Mouse (Mus musculus): ENCODE results near the gene Gm13889. TPM values are rescaled to one million over a fixed set of nuclear protein-coding genes. Genes with fewer than 3 reads are reported as not detected.

Gm13889 gene
- total and polyA plus RNA-seq, 3 experiments: 0.07 TPM; not detected in 2

- Histone ChIP-seq H3K36me3 (replicated peaks) (no peaks in the 10 kb centered on the region), H3K27me3 (ENCODE audit: insufficient read depth, low read length) (peaks cover 2% of the 10 kb centered on the region; the same call in 1 of the 2 replicates), H3K4me1 (ENCODE audit: insufficient read depth, low read depth, low read length) (no peaks in the 10 kb centered on the region), H3K4me3 (ENCODE audit: low read depth, low read length) (no peak overlapping the region), H3K9me3 (replicated peaks) (peaks cover 13% of the 10 kb centered on the region)
- TF ChIP-seq GATA1 (IDR thresholded peaks at IDR 0.05; ENCODE audit: borderline replicate concordance, low read length): no peak
- no peak for TF ChIP-seq CTCF (IDR thresholded peaks at IDR 0.05; ENCODE audit: low read depth, low read length)
- TF ChIP-seq POLR2AphosphoS5 (IDR thresholded peaks at IDR 0.05; ENCODE audit: insufficient replicate concordance, low read depth, low read length): no peak
- no peak for TF ChIP-seq TAL1 (conservative IDR thresholded peaks at IDR 0.05; ENCODE audit: low read depth, low read length)
- TF ChIP-seq GATA2 (IDR thresholded peaks at IDR 0.05; ENCODE audit: borderline replicate concordance, low read depth, low read length): no peak
- DNase-seq (ENCODE audit: low spot score) (no peak), ATAC-seq (ENCODE audit: extremely low read depth, insufficient number of reproducible peaks, low FRiP score, poor library complexity, severe bottlenecking) (no peak)
These were observed 3.3 kb downstream of the Gm13889 start for GRCm38 (mm10) chr2:93953726-93954125.

GRCm38 (mm10) chr2:93946976-93947375 is 10.0 kb downstream of the Gm13889 start:
- no peak for DNase-seq (ENCODE audit: low spot score)
- TF ChIP-seq GATA2 (IDR thresholded peaks at IDR 0.05; ENCODE audit: borderline replicate concordance, low read depth, low read length) (no peak), TAL1 (conservative IDR thresholded peaks at IDR 0.05; ENCODE audit: low read depth, low read length) (no peak), CTCF (IDR thresholded peaks at IDR 0.05; ENCODE audit: low read depth, low read length) (no peak), GATA1 (IDR thresholded peaks at IDR 0.05; ENCODE audit: borderline replicate concordance, low read length) (no peak), POLR2AphosphoS5 (IDR thresholded peaks at IDR 0.05; ENCODE audit: insufficient replicate concordance, low read depth, low read length) (no peak)
- no peaks in the 10 kb centered on the region for H3K36me3 ChIP-seq (replicated peaks)
- H3K27me3 ChIP-seq (ENCODE audit: insufficient read depth, low read length): no peaks in the 10 kb centered on the region; the same call in 1 of the 2 replicates
- no peak overlapping the region for H3K4me3 ChIP-seq (ENCODE audit: low read depth, low read length)
- no peaks in the 10 kb centered on the region for H3K4me1 ChIP-seq (ENCODE audit: insufficient read depth, low read depth, low read length)
- no peak for ATAC-seq (ENCODE audit: extremely low read depth, insufficient number of reproducible peaks, low FRiP score, poor library complexity, severe bottlenecking)
- H3K9me3 ChIP-seq (replicated peaks): no peaks in the 10 kb centered on the region

- DNase-seq (ENCODE audit: low spot score): no peak
- Histone ChIP-seq H3K27me3 (ENCODE audit: insufficient read depth, low read length) (peaks cover 8% of the 10 kb centered on the region), H3K9me3 (replicated peaks) (no peaks in the 10 kb centered on the region), H3K36me3 (replicated peaks) (no peaks in the 10 kb centered on the region), H3K4me1 (ENCODE audit: insufficient read depth, low read depth, low read length) (no peaks in the 10 kb centered on the region), H3K4me3 (ENCODE audit: low read depth, low read length) (no peak overlapping the region)
- no peak for ATAC-seq (ENCODE audit: extremely low read depth, insufficient number of reproducible peaks, low FRiP score, poor library complexity, severe bottlenecking)
- TF ChIP-seq POLR2AphosphoS5 (IDR thresholded peaks at IDR 0.05; ENCODE audit: insufficient replicate concordance, low read depth, low read length): no peak
- TF ChIP-seq GATA1 (IDR thresholded peaks at IDR 0.05; ENCODE audit: borderline replicate concordance, low read length): no peak
- TF ChIP-seq CTCF (IDR thresholded peaks at IDR 0.05; ENCODE audit: low read depth, low read length): no peak
These were observed 12.1 kb downstream of the Gm13889 start for GRCm38 (mm10) chr2:93944855-93945254.

- H3K9me3 ChIP-seq (replicated peaks): no peaks in the 10 kb centered on the region
- H3K36me3 ChIP-seq (replicated peaks): no peaks in the 10 kb centered on the region
- TF ChIP-seq TAL1 (conservative IDR thresholded peaks at IDR 0.05; ENCODE audit: low read depth, low read length): no peak
- no peak for TF ChIP-seq POLR2AphosphoS5 (IDR thresholded peaks at IDR 0.05; ENCODE audit: insufficient replicate concordance, low read depth, low read length)
- TF ChIP-seq GATA1 (IDR thresholded peaks at IDR 0.05; ENCODE audit: borderline replicate concordance, low read length): no peak
- no peak for TF ChIP-seq GATA2 (IDR thresholded peaks at IDR 0.05; ENCODE audit: borderline replicate concordance, low read depth, low read length)
- 0 out of 2 replicates have a peak, but pooled peaks have one; percentile 7 for TF ChIP-seq CTCF (IDR thresholded peaks at IDR 0.05; ENCODE audit: low read depth, low read length)
- ATAC-seq (ENCODE audit: extremely low read depth, insufficient number of reproducible peaks, low FRiP score, poor library complexity, severe bottlenecking) (no peak), DNase-seq (ENCODE audit: low spot score) (no peak)
- no peaks in the 10 kb centered on the region for H3K4me1 ChIP-seq (ENCODE audit: insufficient read depth, low read depth, low read length)
- peaks cover 8% of the 10 kb centered on the region for H3K27me3 ChIP-seq (ENCODE audit: insufficient read depth, low read length)
- H3K4me3 ChIP-seq (ENCODE audit: low read depth, low read length): no peak overlapping the region
These were observed 12.9 kb downstream of the Gm13889 start for GRCm38 (mm10) chr2:93944099-93944498.

GRCm38 (mm10) chr2:93941670-93942069 is 15.3 kb downstream of the Gm13889 start:
- DNase-seq (ENCODE audit: low spot score): no peak
- Histone ChIP-seq H3K27me3 (ENCODE audit: insufficient read depth, low read length) (peaks cover 8% of the 10 kb centered on the region), H3K36me3 (replicated peaks) (no peaks in the 10 kb centered on the region), H3K4me1 (ENCODE audit: insufficient read depth, low read depth, low read length) (no peaks in the 10 kb centered on the region), H3K9me3 (replicated peaks) (no peaks in the 10 kb centered on the region), H3K4me3 (ENCODE audit: low read depth, low read length) (no peak overlapping the region)
- TF ChIP-seq CTCF (IDR thresholded peaks at IDR 0.05; ENCODE audit: low read depth, low read length): no peak
- no peak for TF ChIP-seq GATA2 (IDR thresholded peaks at IDR 0.05; ENCODE audit: borderline replicate concordance, low read depth, low read length)
- no peak for TF ChIP-seq GATA1 (IDR thresholded peaks at IDR 0.05; ENCODE audit: borderline replicate concordance, low read length)
- no peak for TF ChIP-seq POLR2AphosphoS5 (IDR thresholded peaks at IDR 0.05; ENCODE audit: insufficient replicate concordance, low read depth, low read length)
- no peak for TF ChIP-seq TAL1 (conservative IDR thresholded peaks at IDR 0.05; ENCODE audit: low read depth, low read length)
- no peak for ATAC-seq (ENCODE audit: extremely low read depth, insufficient number of reproducible peaks, low FRiP score, poor library complexity, severe bottlenecking)

- Histone ChIP-seq H3K36me3 (replicated peaks) (no peaks in the 10 kb centered on the region), H3K27me3 (ENCODE audit: insufficient read depth, low read length) (peaks cover 10% of the 10 kb centered on the region), H3K9me3 (replicated peaks) (no peaks in the 10 kb centered on the region), H3K4me3 (ENCODE audit: low read depth, low read length) (no peak overlapping the region), H3K4me1 (ENCODE audit: insufficient read depth, low read depth, low read length) (no peaks in the 10 kb centered on the region)
- DNase-seq (ENCODE audit: low spot score): no peak
- no peak for ATAC-seq (ENCODE audit: extremely low read depth, insufficient number of reproducible peaks, low FRiP score, poor library complexity, severe bottlenecking)
- TF ChIP-seq POLR2AphosphoS5 (IDR thresholded peaks at IDR 0.05; ENCODE audit: insufficient replicate concordance, low read depth, low read length): no peak
- no peak for TF ChIP-seq GATA2 (IDR thresholded peaks at IDR 0.05; ENCODE audit: borderline replicate concordance, low read depth, low read length)
- TF ChIP-seq CTCF (IDR thresholded peaks at IDR 0.05; ENCODE audit: low read depth, low read length): no peak
- TF ChIP-seq TAL1 (conservative IDR thresholded peaks at IDR 0.05; ENCODE audit: low read depth, low read length): no peak
- TF ChIP-seq GATA1 (IDR thresholded peaks at IDR 0.05; ENCODE audit: borderline replicate concordance, low read length): no peak
These were observed 18.5 kb downstream of the Gm13889 start for GRCm38 (mm10) chr2:93938534-93938933.

All from G1E (cell line).